Mouse (Mus musculus) G1E (cell line): ENCODE data around the gene Ndufs3. TPM values are rescaled to one million over a fixed set of nuclear protein-coding genes. Genes with fewer than 3 reads are reported as not detected.
"Not testable (repeated sequence)": the region's sequence is repeated elsewhere in the genome, so short reads cannot be mapped to it uniquely, and the experiment has no call there.

Source experiments
- ATAC-seq: 2 replicates; pipeline ENCODE4 v1.8.0; 2016; ENCODE audit warnings: mild to moderate bottlenecking; ENCODE audit not compliant: insufficient number of reproducible peaks, poor library complexity, low FRiP score, severe bottlenecking; ENCODE audit errors: extremely low read depth
- DNase-seq: peaks from one replicate; pipeline ENCODE4 v3.0.0; 2012; ENCODE audit warnings: low spot score
- H3K27me3 ChIP-seq: 2 replicates; pipeline ENCODE4 v1.6.1; 2012; ENCODE audit warnings: mild to moderate bottlenecking, low read length, inconsistent platforms; ENCODE audit not compliant: insufficient read depth
- H3K36me3 ChIP-seq: replicated peaks from 2 replicates; pipeline ENCODE3; 2012; ENCODE audit warnings: mild to moderate bottlenecking, inconsistent platforms
- H3K4me1 ChIP-seq: 2 replicates; pipeline ENCODE4 v1.6.1; 2012; ENCODE audit warnings: low read depth, low read length, inconsistent platforms, mixed read lengths; ENCODE audit not compliant: insufficient read depth
- H3K4me3 ChIP-seq: 2 replicates; pipeline ENCODE4 v1.5.1; 2012; ENCODE audit warnings: low read depth, mild to moderate bottlenecking, inconsistent platforms, low read length, moderate library complexity, mixed read lengths
- H3K9me3 ChIP-seq: replicated peaks from 2 replicates; pipeline ENCODE4 v1.6.1; 2012; ENCODE audit warnings: inconsistent platforms
- CTCF ChIP-seq: IDR thresholded peaks from 2 replicates; pipeline ENCODE4 v1.5.1; 2012; ENCODE audit warnings: low read depth, low read length, inconsistent platforms, mixed read lengths
- GATA1 ChIP-seq: IDR thresholded peaks from 2 replicates; pipeline ENCODE4 v1.6.1; 2012; ENCODE audit warnings: borderline replicate concordance, low read length, inconsistent platforms, mixed read lengths
- GATA2 ChIP-seq: IDR thresholded peaks from 2 replicates; pipeline ENCODE4 v1.6.1; 2012; ENCODE audit warnings: low read depth, low read length, inconsistent platforms, borderline replicate concordance
- POLR2AphosphoS5 ChIP-seq: IDR thresholded peaks from 2 replicates; pipeline ENCODE4 v1.6.1; 2012; ENCODE audit warnings: low read depth, low read length, inconsistent platforms; ENCODE audit not compliant: insufficient replicate concordance
- TAL1 ChIP-seq: conservative IDR thresholded peaks from 2 replicates; pipeline ENCODE4 v1.6.1; 2012; ENCODE audit warnings: low read depth, low read length, inconsistent platforms, mixed read lengths
- polyA plus RNA-seq: library from polyadenylated mRNA; stranded (reverse); fragments of >175 nt; gene quantifications from 2 replicates; pipeline ENCODE4 v1.2.3, GENCODE M21; 2012
- total RNA-seq, 2 experiments: library from RNA; stranded (forward) in 1 of 2; stranded (reverse) in 1 of 2; fragments of 200-1000 nt in 1 of 2; fragments of >200 nt in 1 of 2; fragmentation: Nextera tagmentation in 1 of 2; gene quantifications; 2 replicates each; pipeline ENCODE4 v1.2.3; 2014 to 2017

Ndufs3 gene
- total and polyA plus RNA-seq, 3 experiments: 86.8 to 131 (median 106) TPM

GRCm38 (mm10) chr2:90910861-90911260, 6.2 kb upstream of the Ndufs3 start:
- Histone ChIP-seq H3K27me3 (no peaks in the 10 kb centered on the region), H3K9me3 (no peaks in the 10 kb centered on the region), H3K36me3 (peaks cover 91% of the 10 kb centered on the region), H3K4me3 (no peak overlapping the region), H3K4me1 (peaks cover 51% of the 10 kb centered on the region)
- ATAC-seq: no peak
- TF ChIP-seq GATA2 (no peak), TAL1 (no peak), GATA1 (no peak), CTCF (no peak), POLR2AphosphoS5 (no peak)
- DNase-seq: no peak

DNA sequence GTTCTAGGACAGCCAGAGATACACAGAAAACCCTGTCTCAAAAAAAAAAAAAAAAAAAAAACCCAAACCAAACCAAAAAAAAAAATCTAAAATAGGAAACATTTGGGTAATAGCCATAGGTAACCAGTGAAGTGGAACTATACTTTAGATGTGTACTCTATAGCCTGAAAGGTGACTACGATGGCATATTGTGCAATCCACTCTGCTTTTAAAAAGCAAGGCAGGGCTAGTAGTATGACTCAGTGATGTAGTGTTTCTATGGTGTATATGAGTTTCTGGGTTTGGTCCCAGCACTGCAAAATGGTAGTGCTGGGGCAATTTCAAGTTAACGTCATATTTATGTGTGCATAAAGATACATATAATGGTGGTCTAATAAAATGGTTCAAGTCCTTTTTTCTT, 2.1 kb upstream of the Ndufs3 start:
- Histone ChIP-seq H3K9me3 (no peaks in the 10 kb centered on the region), H3K36me3 (peaks cover 78% of the 10 kb centered on the region), H3K4me3 (no peak overlapping the region), H3K27me3 (no peaks in the 10 kb centered on the region), H3K4me1 (peaks cover 52% of the 10 kb centered on the region)
- ATAC-seq: no peak
- TF ChIP-seq GATA2 (no peak), TAL1 (no peak), POLR2AphosphoS5 (no peak), GATA1 (no peak), CTCF (no peak)
- no peak for DNase-seq

DNA sequence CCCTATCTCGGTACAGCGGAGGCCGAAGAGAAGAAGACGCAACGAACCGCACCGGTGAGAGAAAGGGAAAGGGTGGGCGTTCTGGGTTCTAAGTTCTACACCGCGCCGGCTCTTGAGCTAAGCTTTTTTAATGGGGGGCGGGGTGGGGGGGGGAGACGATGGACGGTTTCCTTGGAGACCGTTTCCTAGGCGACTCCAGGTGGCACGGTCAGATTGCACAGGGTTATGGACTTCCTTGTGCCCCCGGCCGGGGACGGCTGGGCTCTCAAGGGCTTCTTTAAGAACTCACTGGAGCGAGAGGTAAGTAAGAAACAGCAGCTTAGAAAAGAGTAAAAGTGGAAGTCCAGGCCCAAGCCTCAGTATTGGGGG, 213 bp upstream of the Ndufs3 start:
- Histone ChIP-seq H3K4me3 (peak overlapping the region; percentile 83), H3K27me3 (no peaks in the 10 kb centered on the region), H3K9me3 (no peaks in the 10 kb centered on the region), H3K36me3 (peaks cover 74% of the 10 kb centered on the region), H3K4me1 (peaks cover 50% of the 10 kb centered on the region)
- ATAC-seq: no peak
- TF ChIP-seq GATA1: no peak
- DNase-seq: peak; percentile 43

GRCm38 (mm10) chr2:90903398-90903797, 1.2 kb downstream of the Ndufs3 start:
- TF ChIP-seq POLR2AphosphoS5 (no peak), GATA2 (no peak), GATA1 (no peak), CTCF (no peak), TAL1 (no peak)
- H3K9me3 ChIP-seq: no peaks in the 10 kb centered on the region
- H3K4me1 ChIP-seq: peaks cover 42% of the 10 kb centered on the region
- DNase-seq (no peak), ATAC-seq (no peak)
- peaks cover 74% of the 10 kb centered on the region for H3K36me3 ChIP-seq
- peak overlapping the region; percentile 83; the same call in 1 of the 2 replicates for H3K4me3 ChIP-seq
- H3K27me3 ChIP-seq: no peaks in the 10 kb centered on the region

- H3K4me3 ChIP-seq: peak overlapping the region; percentile 48; the same call in 1 of the 2 replicates
- not testable (repeated sequence) for DNase-seq, H3K27me3 ChIP-seq, ATAC-seq
- H3K4me1 ChIP-seq: peaks cover 49% of the 10 kb centered on the region
- peaks cover 11% of the 10 kb centered on the region for H3K9me3 ChIP-seq
- H3K36me3 ChIP-seq: peaks cover 71% of the 10 kb centered on the region
Measured at GRCm38 (mm10) chr2:90894299-90894677, 10.3 kb downstream of the Ndufs3 start.

DNA sequence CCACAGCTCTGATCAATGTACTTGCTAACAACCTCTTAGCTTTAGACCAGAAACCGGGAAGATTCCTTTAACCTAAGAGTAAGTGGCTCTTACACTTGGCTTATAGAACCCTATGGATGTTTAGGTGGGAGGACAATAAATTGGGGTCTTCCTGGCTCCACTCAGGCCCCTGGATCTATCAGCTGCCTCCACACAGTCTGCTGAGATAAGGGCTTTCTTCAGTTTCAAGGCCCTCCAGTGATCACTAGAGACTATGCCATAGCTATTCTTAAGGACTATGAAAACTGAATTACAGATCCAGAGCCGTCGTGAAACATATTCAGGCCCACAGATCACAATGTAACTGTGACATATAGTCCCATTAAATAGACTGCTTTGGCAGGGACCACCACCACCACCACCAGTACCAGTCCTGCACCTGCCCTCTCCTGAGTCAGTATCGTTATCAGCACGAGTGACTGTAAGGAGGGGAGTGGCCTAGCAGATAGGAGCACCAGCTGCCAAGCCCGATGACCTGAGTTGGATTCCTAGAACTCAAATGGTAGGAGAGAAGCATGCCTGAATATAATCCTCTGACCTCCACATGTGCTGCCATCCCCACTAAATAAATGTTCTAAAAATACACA, 10.8 kb downstream of the Ndufs3 start:
- peaks cover 66% of the 10 kb centered on the region for H3K36me3 ChIP-seq
- peaks cover 14% of the 10 kb centered on the region for H3K9me3 ChIP-seq
- peaks cover 7% of the 10 kb centered on the region; the same call in 1 of the 2 replicates for H3K27me3 ChIP-seq
- peak overlapping the region; percentile 48; the same call in 1 of the 2 replicates for H3K4me3 ChIP-seq
- DNase-seq (no peak), ATAC-seq (peak; percentile 93)
- peaks cover 50% of the 10 kb centered on the region for H3K4me1 ChIP-seq
- TF ChIP-seq GATA1 (no peak), TAL1 (peak; percentile 37; the same call in 1 of the 2 replicates)
